Mouse (Mus musculus) ZHBTc4 (cell line): ENCODE measurements around the gene Gm20425.

Source experiments
- DNase-seq: peaks from one replicate; pipeline ENCODE4 v3.0.0-alpha.2; 2011; ENCODE audit warnings: low read depth, low spot score

The Gm20425 gene

GRCm38 (mm10) chr9:103224721-103225120 lies 5.4 kb downstream of the Gm20425 start:
- no peak for DNase-seq

GRCm38 (mm10) chr9:103214281-103214680 lies 15.8 kb downstream of the Gm20425 start:
- no peak for DNase-seq

GRCm38 (mm10) chr9:103213631-103214030 lies 16.5 kb downstream of the Gm20425 start:
- no peak for DNase-seq

GRCm38 (mm10) chr9:103212654-103213420 lies 17.3 kb downstream of the Gm20425 start:
- DNase-seq = peak; percentile 19

- DNase-seq = peak; percentile 29
Measured at GRCm38 (mm10) chr9:103208802-103209423, 21.2 kb downstream of the Gm20425 start.

GRCm38 (mm10) chr9:103207846-103208245 lies 22.3 kb downstream of the Gm20425 start:
- DNase-seq = peak; percentile 91

- DNase-seq = no peak
Measured at GRCm38 (mm10) chr9:103205786-103206185, 24.3 kb downstream of the Gm20425 start.

- peak; percentile 95 for DNase-seq
Measured at GRCm38 (mm10) chr9:103201561-103202260, 28.4 kb downstream of the Gm20425 start, which contains the start of gene Srprb. Gene Srprb (minus strand): TSS chr9:103202137.

GRCm38 (mm10) chr9:103188416-103188815 lies 41.7 kb downstream of the Gm20425 start:
- no peak for DNase-seq

GRCm38 (mm10) chr9:103186747-103187146 lies 43.4 kb downstream of the Gm20425 start:
- no peak for DNase-seq

- no peak for DNase-seq
Measured at GRCm38 (mm10) chr9:103185946-103186345, 44.2 kb downstream of the Gm20425 start.

- peak; percentile 83 for DNase-seq
Measured at GRCm38 (mm10) chr9:103184855-103185254, 45.3 kb downstream of the Gm20425 start.

GRCm38 (mm10) chr9:103181886-103182285 lies 48.2 kb downstream of the Gm20425 start:
- no peak for DNase-seq

GRCm38 (mm10) chr9:103180807-103181565 lies 49.1 kb downstream of the Gm20425 start:
- peak; percentile 92 for DNase-seq

- no peak for DNase-seq
Measured at GRCm38 (mm10) chr9:103180303-103180702, 49.8 kb downstream of the Gm20425 start.

GRCm38 (mm10) chr9:103175692-103176091 lies 54.4 kb downstream of the Gm20425 start:
- DNase-seq = no peak

GRCm38 (mm10) chr9:103174771-103175519 lies 55.2 kb downstream of the Gm20425 start:
- peak; percentile 73 for DNase-seq

- no peak for DNase-seq
Measured at GRCm38 (mm10) chr9:103168771-103169170, 61.3 kb downstream of the Gm20425 start.

- no peak for DNase-seq
Measured at GRCm38 (mm10) chr9:103168046-103168445, 62.1 kb downstream of the Gm20425 start.

- DNase-seq = no peak
Measured at GRCm38 (mm10) chr9:103163806-103164205, 66.3 kb downstream of the Gm20425 start.

- DNase-seq = peak; percentile 70
Measured at GRCm38 (mm10) chr9:103155158-103155557, 74.9 kb downstream of the Gm20425 start.
